Mouse (Mus musculus): ENCODE measurements around the gene Stac2.
A peak's percentile ranks its signal among the peaks of the same experiment; 100 is the strongest.

Gene Stac2

GRCm38 (mm10) chr11:98050940-98051339 is 2.3 kb downstream of the Stac2 start:
- DNase-seq (ENCODE audit: low spot score in 2 of 2), result no peak

GRCm38 (mm10) chr11:98050520-98050815 is 2.8 kb downstream of the Stac2 start:
- DNase-seq (ENCODE audit: low spot score in 2 of 2), result no peak

- DNase-seq (ENCODE audit: low spot score in 2 of 2), result peak in 1 of 2 experiments; percentile 57
These were observed 3.4 kb downstream of the Stac2 start for GRCm38 (mm10) chr11:98049672-98050519.

GRCm38 (mm10) chr11:98047745-98048144 is 5.5 kb downstream of the Stac2 start:
- DNase-seq (ENCODE audit: low spot score in 2 of 2), result no peak

GRCm38 (mm10) chr11:98046466-98046865 is 6.8 kb downstream of the Stac2 start:
- no peak for DNase-seq (ENCODE audit: low spot score in 2 of 2)

GRCm38 (mm10) chr11:98045596-98045995 is 7.7 kb downstream of the Stac2 start:
- no peak for DNase-seq (ENCODE audit: low spot score in 2 of 2)

- DNase-seq (ENCODE audit: low spot score in 2 of 2), result no peak
These were observed 9.2 kb downstream of the Stac2 start for GRCm38 (mm10) chr11:98044074-98044473.

GRCm38 (mm10) chr11:98042741-98043140 is 10.5 kb downstream of the Stac2 start:
- DNase-seq (ENCODE audit: low spot score in 2 of 2), result no peak

- DNase-seq (ENCODE audit: low spot score in 2 of 2), result no peak
These were observed 12.3 kb downstream of the Stac2 start for GRCm38 (mm10) chr11:98040975-98041374.

GRCm38 (mm10) chr11:98037871-98038270 is 15.4 kb downstream of the Stac2 start:
- peak in 1 of 2 experiments; percentile 70 for DNase-seq (ENCODE audit: low spot score in 2 of 2)

GRCm38 (mm10) chr11:98035977-98036377 is 17.3 kb downstream of the Stac2 start:
- DNase-seq (ENCODE audit: low spot score in 2 of 2), result peak in 1 of 2 experiments; percentile 61

- no peak for DNase-seq (ENCODE audit: low spot score in 2 of 2)
These were observed 18.4 kb downstream of the Stac2 start for GRCm38 (mm10) chr11:98034840-98035239.

GRCm38 (mm10) chr11:98034061-98034460 is 19.2 kb downstream of the Stac2 start:
- DNase-seq (ENCODE audit: low spot score in 2 of 2), result no peak

GRCm38 (mm10) chr11:98031443-98031770 is 21.9 kb downstream of the Stac2 start:
- peak; percentile 89 for DNase-seq (ENCODE audit: low spot score in 2 of 2)

- no peak for DNase-seq (ENCODE audit: low spot score in 2 of 2)
These were observed 22.4 kb downstream of the Stac2 start for GRCm38 (mm10) chr11:98030701-98031442.

GRCm38 (mm10) chr11:98027785-98028184 is 25.5 kb downstream of the Stac2 start:
- no peak for DNase-seq (ENCODE audit: low spot score in 2 of 2)

- DNase-seq (ENCODE audit: low spot score in 2 of 2), result no peak
These were observed 26.0 kb downstream of the Stac2 start for GRCm38 (mm10) chr11:98027297-98027688.

- DNase-seq (ENCODE audit: low spot score in 2 of 2), result peak; percentile 92 to 93
These were observed 26.5 kb downstream of the Stac2 start, which contains the start of gene Rpl19 for GRCm38 (mm10) chr11:98026570-98027296. TSS of gene Rpl19 (plus strand) at chr11:98026710.

GRCm38 (mm10) chr11:98026248-98026569 is 27.1 kb downstream of the Stac2 start:
- DNase-seq (ENCODE audit: low spot score in 2 of 2), result no peak

- DNase-seq (ENCODE audit: low spot score in 2 of 2), result no peak
These were observed 28.7 kb downstream of the Stac2 start for GRCm38 (mm10) chr11:98024516-98024915.

GRCm38 (mm10) chr11:98022555-98023371 is 30.5 kb downstream of the Stac2 start, which contains the start of gene Cacnb1:
TSS of gene Cacnb1 (minus strand) at chr11:98023034.
- DNase-seq (ENCODE audit: low spot score in 2 of 2), result peak in 1 of 2 experiments; percentile 55

GRCm38 (mm10) chr11:98022253-98022554 is 31.1 kb downstream of the Stac2 start:
- DNase-seq (ENCODE audit: low spot score in 2 of 2), result no peak

Data from right cerebral cortex, adult 2 months (tissue).